Mouse (Mus musculus) neutrophil, adult 5-6 weeks (primary cell): ENCODE data around the gene Cabs1. TPM values are rescaled to one million over a fixed set of nuclear protein-coding genes. Genes with fewer than 3 reads are reported as not detected.

Experiments
- ATAC-seq: fragments of 151-379, 151-347 bp; 2 replicates; pipeline ENCODE4 v1.8.0; 2017; ENCODE audit warnings: mild to moderate bottlenecking, moderate TSS enrichment; ENCODE audit not compliant: insufficient number of reproducible peaks, poor library complexity, low FRiP score, severe bottlenecking; ENCODE audit errors: extremely low read depth
- total RNA-seq: library from RNA; stranded (forward); fragments of 200-1000 nt; gene quantifications from 2 replicates; pipeline ENCODE4 v1.2.3, GENCODE M21; 2017

The Cabs1 gene
- not detected in 2 replicates for total RNA-seq

DNA sequence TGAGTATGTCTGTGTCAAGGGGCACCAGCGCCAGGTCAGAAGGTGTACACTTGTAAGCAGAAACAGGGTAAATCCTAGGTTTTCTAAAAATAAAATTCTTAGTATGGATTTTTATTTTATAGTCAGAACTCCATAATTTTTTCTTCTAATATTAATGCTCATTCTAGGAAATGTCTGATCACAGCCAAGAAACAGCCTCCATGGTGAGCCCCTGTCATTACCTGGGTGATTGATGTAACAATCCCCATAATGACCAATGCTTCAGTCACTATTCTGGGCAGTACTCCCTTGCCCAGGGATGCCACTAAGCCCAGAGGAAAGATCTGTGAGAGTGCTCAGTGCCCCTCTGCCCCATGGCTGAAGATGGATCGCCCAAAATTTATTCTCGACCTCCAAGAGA is at the start of gene Cabs1:
TSS of gene Cabs1 (plus strand) at position 301 of the 400 bp plus-strand sequence.
- ATAC-seq, result no peak

DNA sequence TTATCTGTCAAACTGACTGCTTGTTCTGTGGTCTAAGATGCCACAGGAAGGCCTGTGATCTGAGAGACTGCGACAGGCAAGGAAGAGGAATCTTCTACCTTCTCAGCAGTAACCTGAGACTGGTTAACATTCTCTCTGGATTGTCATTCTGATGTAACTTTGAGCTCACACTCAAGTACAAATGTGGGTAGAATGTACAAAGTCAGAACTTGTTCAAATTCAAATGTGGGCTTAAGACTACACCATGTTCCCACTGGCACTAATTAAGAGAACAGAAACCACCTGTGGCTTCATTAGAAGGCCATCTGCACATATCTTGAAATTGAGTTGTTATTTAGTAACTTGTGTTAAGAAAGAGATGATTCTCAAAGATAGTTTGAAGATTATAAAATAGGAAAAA is 47.6 kb upstream of the Cabs1 start:
- no peak for ATAC-seq

DNA sequence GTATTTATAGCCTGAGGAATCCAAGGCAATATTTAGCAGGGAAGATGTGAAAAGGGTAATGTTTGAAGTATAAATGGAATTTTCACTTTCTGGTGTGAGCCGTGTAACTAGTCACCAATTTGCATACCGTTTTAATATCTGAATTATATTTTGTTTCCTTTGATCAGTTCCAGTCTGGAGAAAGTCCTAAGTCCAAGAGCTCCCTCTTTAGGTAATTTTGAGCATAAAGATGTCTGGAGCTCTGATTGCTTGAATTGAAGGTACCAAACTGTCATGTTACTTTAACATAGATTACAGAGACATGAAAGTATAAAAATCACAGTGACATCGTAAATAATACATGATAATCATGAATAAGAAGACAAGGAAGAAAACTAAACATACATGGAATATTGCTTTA is 38.5 kb upstream of the Cabs1 start:
- no peak for ATAC-seq

DNA sequence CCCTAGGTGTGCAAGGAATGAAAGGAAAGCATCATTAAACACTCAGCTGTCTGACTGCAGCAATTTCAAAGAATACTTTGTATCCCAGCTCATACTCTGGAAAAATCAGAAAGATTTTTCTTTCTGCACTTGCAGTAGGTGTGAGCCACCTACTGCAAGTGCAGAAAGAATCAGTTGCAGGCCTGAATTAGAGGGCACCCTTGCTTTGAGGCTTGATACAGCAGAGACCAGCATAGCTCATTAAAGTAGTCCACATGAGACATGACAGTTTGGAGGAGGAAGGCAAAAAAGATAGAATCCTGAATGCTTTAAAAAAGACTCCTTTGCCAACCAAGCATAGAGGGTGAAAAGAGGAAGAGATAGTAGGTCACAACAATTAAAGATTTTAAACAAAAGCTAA is 36.7 kb upstream of the Cabs1 start:
- no peak for ATAC-seq

DNA sequence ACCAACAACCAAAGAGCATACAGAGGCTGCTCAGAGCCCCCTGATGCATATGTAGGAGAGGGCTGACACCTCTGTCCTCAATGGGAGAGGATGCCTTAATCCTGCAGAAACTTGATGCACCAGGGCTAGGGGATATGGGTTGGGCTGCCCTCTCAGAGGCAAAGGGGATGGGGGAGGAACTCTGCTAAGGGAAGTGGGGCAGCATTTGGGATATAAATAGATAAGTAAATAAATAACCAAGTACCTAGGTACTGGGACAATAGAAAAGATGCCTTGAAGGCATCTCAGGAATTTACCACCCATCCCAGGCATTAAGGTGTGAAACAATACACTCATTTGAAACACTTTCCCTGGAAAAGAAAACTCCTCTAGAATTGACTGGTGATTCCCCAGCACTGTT is 27.4 kb upstream of the Cabs1 start:
- no peak for ATAC-seq

DNA sequence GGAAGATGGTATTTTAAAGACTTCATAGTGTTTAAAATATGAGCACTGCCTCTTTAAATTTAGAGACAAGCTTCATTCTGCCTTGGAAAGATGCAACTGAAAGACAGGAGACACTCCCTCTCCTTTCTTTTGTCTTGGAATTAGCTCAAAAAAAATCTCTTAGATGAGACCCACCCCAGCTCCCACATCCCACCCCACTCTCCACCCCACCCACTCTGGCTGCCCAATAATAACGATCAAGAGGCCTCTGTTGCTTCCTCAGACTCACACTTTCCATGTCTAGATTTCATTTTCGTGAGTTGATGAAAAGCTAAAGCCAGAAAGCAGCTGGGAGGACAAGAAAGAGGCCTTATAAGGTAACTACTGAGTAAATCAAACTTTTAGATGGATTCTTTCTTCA is 10.0 kb upstream of the Cabs1 start, which contains the start of the genes 2310003L06Rik and Gm28434:
TSS of gene 2310003L06Rik (plus strand) at position 259 of the 400 bp plus-strand sequence.
TSS of gene Gm28434 (plus strand) at position 317 of the 400 bp plus-strand sequence.
- ATAC-seq, result no peak

DNA sequence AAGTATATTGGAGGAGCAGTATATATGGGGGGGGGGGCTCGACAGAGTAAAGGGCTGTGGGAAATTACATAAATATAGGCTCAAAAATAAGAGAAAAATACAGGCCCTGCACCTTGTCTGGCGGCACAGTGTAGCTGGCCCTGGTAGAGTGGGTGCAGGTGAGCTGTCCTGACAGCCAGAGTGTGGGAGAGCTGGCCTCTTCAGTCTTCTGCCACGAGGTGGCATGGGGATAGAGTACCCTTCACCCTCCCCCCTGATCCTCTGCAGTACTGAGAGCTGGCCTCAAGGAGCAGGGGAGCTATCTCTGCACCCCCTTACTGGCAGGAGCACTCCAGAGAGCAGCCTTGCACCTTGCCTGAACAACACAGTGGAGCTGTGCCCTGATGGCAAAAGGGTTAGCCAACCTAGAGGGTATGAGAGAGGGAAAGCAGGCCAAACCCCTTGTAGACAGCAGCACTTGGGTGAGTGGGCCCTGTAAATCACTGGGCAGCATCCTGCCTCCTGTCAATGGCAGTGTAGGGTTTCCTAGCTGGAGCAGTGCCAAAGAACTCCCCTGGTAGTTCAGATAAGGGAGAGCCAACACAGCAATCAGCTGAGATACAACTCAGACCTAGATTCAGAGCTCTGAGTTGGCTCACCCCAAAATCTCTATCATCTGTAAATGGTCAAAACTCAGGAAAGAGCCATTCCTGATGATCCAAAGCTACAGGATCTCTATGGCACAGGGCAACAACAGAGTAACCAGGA is 3.4 kb downstream of the Cabs1 start:
- no peak for ATAC-seq

DNA sequence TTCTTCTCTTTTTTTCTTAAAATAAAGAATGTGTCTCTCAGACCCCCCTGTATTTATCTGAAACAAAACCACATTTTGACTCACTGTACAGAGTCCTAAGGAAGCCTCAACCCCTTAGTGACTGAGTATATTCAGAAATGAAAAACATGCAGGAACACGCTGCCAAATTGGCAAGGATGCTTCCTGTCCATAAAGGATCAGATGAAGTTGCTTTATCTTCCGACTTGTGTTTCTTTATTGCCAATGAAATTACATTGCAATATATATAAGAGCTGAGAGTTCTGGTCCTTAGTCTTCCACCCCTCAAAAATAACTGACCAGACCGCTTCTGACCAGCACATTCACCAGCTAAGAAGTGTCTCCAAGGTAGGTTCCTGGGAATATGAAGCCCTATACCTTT is 23.0 kb downstream of the Cabs1 start, which contains the start of gene Smr3a:
TSS of gene Smr3a (plus strand) at position 301 of the 400 bp plus-strand sequence.
- ATAC-seq, result no peak

DNA sequence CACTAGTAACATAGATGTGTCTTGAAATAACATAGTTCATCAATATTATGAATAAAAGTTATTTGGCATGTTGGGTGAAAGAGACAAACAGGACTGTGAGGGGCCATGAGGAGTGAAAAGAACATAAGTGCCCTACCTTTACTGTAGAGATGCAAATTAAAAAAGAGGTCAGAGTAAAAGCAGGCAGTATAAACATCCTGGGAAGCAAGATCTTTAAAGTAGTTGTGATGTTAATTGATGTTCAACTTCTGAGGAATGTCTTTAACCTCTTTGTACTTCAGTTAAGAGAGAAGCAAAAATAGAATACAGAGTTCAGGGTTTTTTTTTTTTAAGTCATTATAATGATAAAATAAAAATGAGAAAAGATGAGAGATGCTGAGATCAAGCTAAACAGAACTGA is 26.0 kb downstream of the Cabs1 start:
- no peak for ATAC-seq

Other genes with a start within 250 kb of the Cabs1 start
- gene Csn1s2a, start 204.9 kb upstream of the Cabs1 start, total RNA-seq, result not detected in 2 replicates
- 0.25 and 0.35 TPM in 2 replicates for gene Csn1s2b, start 171.4 kb upstream of the Cabs1 start, total RNA-seq
- not detected in 2 replicates for gene Prr27, start 153.8 kb upstream of the Cabs1 start, total RNA-seq
- not detected in 2 replicates for gene Odam, start 94.4 kb upstream of the Cabs1 start, total RNA-seq
- gene Csn3, start 53.9 kb upstream of the Cabs1 start, total RNA-seq, result not detected in 2 replicates
- not detected in 2 replicates for gene 2310003L06Rik, start 10.0 kb upstream of the Cabs1 start, total RNA-seq
- not detected in 2 replicates for gene Gm28434, start 9.9 kb upstream of the Cabs1 start, total RNA-seq
- not detected in 2 replicates for gene Smr3a, start 23.1 kb downstream of the Cabs1 start, total RNA-seq
- not detected in 2 replicates for gene Smr2, start 107.1 kb downstream of the Cabs1 start, total RNA-seq
- gene Gm11116, start 132.1 kb downstream of the Cabs1 start, total RNA-seq, result not detected in 2 replicates
- not detected in 2 replicates for gene Gm11115, start 174.7 kb downstream of the Cabs1 start, total RNA-seq